Mouse (Mus musculus) embryonic facial prominence, embryonic 13.5 days (tissue): Measurements from ENCODE around the gene Timm50. TPM values are rescaled to one million over a fixed set of nuclear protein-coding genes. Genes with fewer than 3 reads are reported as not detected.

Source experiments
- ATAC-seq: fragments of 200-750 bp; cut with Nextera tagmentation; 2 replicates; pipeline ENCODE4 v1.8.0; 2017; ENCODE audit warnings: low read depth; ENCODE audit not compliant: insufficient number of reproducible peaks, insufficient read depth, low FRiP score, low TSS enrichment
- H3K27ac ChIP-seq: fragments of 300-500 bp; sonication (generic); 2 replicates; pipeline ENCODE4 v1.5.1; 2015; ENCODE audit warnings: moderate library complexity, mild to moderate bottlenecking, inconsistent platforms
- H3K27me3 ChIP-seq: fragments of 300-500 bp; sonication (generic); 2 replicates; pipeline ENCODE4 v1.6.1; 2015; ENCODE audit warnings: mild to moderate bottlenecking, inconsistent platforms
- H3K36me3 ChIP-seq: fragments of 300-500 bp; sonication (generic); 2 replicates; pipeline ENCODE4 v1.6.1; 2015; ENCODE audit warnings: mild to moderate bottlenecking, inconsistent platforms
- H3K4me1 ChIP-seq: fragments of 300-500 bp; sonication (generic); 2 replicates; pipeline ENCODE4 v1.6.1; 2015; ENCODE audit warnings: inconsistent platforms
- H3K4me2 ChIP-seq: fragments of 300-500 bp; sonication (generic); 2 replicates; pipeline ENCODE4 v1.6.1; 2015; ENCODE audit warnings: moderate library complexity, mild to moderate bottlenecking, inconsistent platforms
- H3K4me3 ChIP-seq: fragments of 300-500 bp; sonication (generic); 2 replicates; pipeline ENCODE4 v1.5.1; 2015; ENCODE audit warnings: mild to moderate bottlenecking, inconsistent platforms
- H3K9ac ChIP-seq: fragments of 300-500 bp; sonication (generic); 2 replicates; pipeline ENCODE4 v1.6.1; 2015; ENCODE audit warnings: mild to moderate bottlenecking, inconsistent platforms
- H3K9me3 ChIP-seq: fragments of 300-500 bp; sonication (generic); 2 replicates; pipeline ENCODE4 v1.6.1; 2016; ENCODE audit warnings: inconsistent platforms
- WGBS: fragments of 180-500 bp; shearing (Covaris S2); methylation state at CpG from one replicate; pipeline ENCODE4 v1.1.7; 2015; ENCODE audit warnings: mixed read lengths; 5-methylcytosine and 5-hydroxymethylcytosine counted together
- polyA plus RNA-seq: library from polyadenylated mRNA; unstranded; fragments of >200 nt; fragmentation: Nextera tagmentation; extraction: Ambion mirVana; gene quantifications from 2 replicates; pipeline ENCODE4 v1.2.1, GENCODE M21; 2015

Timm50 gene
- polyA plus RNA-seq: 133 and 134 TPM in 2 replicates

DNA sequence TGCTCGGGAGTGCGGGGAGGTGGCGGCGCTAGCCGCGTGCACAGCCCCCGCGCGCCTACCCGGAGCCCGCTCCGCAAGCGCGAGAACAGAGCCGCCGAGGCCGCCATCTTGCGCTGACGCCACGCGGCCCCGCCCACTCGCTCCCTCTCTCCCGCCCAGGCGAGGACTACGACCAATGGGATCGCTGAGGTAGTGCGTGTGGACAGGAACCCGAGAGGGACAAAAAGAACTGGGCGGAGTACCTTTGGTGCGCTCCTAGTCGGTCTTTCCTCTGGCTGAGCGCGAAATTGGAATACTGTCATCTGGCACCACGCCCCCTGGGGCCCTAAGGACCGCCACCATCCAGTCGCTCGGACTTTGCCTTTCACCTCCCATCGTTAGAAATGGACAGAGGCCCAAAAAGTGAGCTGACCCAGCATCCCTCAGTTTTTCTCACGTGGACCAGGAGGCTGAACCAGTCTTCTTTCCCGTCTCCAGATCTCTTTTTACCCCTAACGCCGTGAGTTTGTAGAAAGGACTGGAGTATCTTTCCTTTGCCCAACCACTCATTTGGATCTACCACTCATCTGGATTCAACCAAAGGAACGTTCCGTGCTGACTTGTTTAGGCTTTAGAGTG lies at the start of gene Timm50:
Gene Timm50, minus strand, starts transcription at position 147 of the 618 bp plus-strand sequence.
- no peaks in the 10 kb centered on the region for H3K9me3 ChIP-seq
- H3K4me1 ChIP-seq: peaks cover 12% of the 10 kb centered on the region
- peak within 1 kb of the TSS; percentile 89 for H3K4me3 ChIP-seq
- H3K27me3 ChIP-seq: no peaks in the 10 kb centered on the region
- H3K4me2 ChIP-seq: peak within 1 kb of the TSS; percentile 76
- H3K27ac ChIP-seq: peak within 1 kb of the TSS; percentile 48; the same call in 1 of the 2 replicates
- H3K9ac ChIP-seq: peak within 1 kb of the TSS; percentile 94
- H3K36me3 ChIP-seq: peaks cover 68% of the 10 kb centered on the region
- peak; percentile 93 for ATAC-seq
- under 1% methylated on average over 45 of the region's 45 CpGs for WGBS

DNA sequence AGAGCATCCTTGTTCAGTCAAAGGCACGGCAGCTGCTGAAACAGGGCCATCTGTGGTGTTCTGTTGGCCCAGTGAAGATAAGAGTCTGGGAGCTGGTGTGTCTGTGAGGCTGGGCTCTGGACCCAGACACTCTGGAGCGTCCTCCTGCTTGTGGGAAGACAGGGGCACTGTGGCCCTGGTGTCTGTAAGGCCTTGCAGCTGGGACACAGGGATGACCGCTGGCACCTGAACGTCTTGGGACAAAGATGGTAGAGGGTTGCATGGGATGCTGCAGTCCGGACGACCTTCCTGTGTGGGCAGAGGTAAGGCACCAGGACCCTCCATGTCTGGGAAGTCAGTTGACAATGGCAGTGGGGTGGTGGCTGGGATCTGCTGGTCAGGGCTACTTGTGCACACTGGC lies 48.4 kb upstream of the Timm50 start:
- ATAC-seq: no peak

DNA sequence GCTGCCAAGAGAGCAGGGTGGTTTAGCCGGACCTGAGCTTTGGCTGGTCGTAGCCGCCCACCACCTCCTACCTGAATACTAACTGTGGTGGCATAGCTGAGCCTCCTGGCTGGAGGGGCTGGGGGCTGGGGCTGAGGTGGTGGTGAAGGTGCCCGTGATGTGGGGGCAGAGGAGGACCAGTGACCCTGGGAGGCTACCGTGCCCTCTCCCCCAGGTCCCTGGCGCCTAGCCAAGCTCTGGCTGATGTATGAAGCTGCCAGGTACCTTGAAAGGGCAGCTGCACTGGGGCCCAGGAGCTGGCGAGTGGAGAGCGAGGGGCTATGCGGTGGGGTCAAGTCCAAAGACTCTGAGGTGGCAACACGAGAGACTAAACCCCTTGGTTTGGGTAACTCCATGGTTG lies 48.0 kb upstream of the Timm50 start:
- ATAC-seq: no peak
- H3K27me3 ChIP-seq: no peaks in the 10 kb centered on the region
- peaks cover 35% of the 10 kb centered on the region for H3K4me1 ChIP-seq
- no peak overlapping the region for H3K9ac ChIP-seq
- H3K4me2 ChIP-seq: no peak overlapping the region
- H3K27ac ChIP-seq: no peak overlapping the region
- no peaks in the 10 kb centered on the region for H3K9me3 ChIP-seq
- peaks cover 70% of the 10 kb centered on the region for H3K36me3 ChIP-seq
- WGBS: 90% methylated on average over 10 of the region's 10 CpGs
- no peak overlapping the region for H3K4me3 ChIP-seq

More for the DNA sequence above, 48.4 kb upstream of the Timm50 start:
- 95% methylated on average over 6 of the region's 6 CpGs for WGBS
- Histone ChIP-seq H3K36me3 (peaks cover 70% of the 10 kb centered on the region), H3K9me3 (no peaks in the 10 kb centered on the region), H3K4me3 (no peak overlapping the region), H3K9ac (no peak overlapping the region), H3K27ac (no peak overlapping the region), H3K4me2 (no peak overlapping the region), H3K4me1 (peaks cover 35% of the 10 kb centered on the region), H3K27me3 (no peaks in the 10 kb centered on the region)

DNA sequence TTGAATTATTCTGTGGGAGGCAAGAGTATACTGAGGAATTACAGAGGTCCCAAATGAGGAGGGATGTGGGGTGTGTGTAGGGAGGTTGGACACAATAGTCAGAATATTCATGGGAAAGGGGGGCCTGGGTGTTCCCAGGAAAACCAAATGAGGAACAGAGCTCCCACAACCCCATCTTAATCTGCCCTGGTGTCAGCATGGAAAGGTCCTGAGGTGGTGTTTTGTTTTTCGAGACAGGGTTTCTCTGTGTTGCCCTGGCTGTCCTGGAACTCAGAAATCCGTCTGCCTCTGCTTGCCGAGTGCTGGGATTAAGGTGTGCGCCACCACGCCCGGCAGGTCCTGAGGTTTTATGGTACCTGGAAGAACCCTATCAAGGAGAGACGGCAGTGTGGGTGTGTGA lies 46.6 kb upstream of the Timm50 start:
- Histone ChIP-seq H3K4me1 (peaks cover 35% of the 10 kb centered on the region), H3K27me3 (no peaks in the 10 kb centered on the region), H3K4me2 (peak overlapping the region; percentile 5; the same call in 1 of the 2 replicates), H3K36me3 (peaks cover 70% of the 10 kb centered on the region), H3K9me3 (no peaks in the 10 kb centered on the region), H3K4me3 (no peak overlapping the region), H3K27ac (peak overlapping the region; percentile 85), H3K9ac (0 out of 2 replicates have a peak overlapping the region, but pooled peaks have one; percentile 21)
- no peak for ATAC-seq
- 50% methylated on average over 7 of the region's 7 CpGs for WGBS

DNA sequence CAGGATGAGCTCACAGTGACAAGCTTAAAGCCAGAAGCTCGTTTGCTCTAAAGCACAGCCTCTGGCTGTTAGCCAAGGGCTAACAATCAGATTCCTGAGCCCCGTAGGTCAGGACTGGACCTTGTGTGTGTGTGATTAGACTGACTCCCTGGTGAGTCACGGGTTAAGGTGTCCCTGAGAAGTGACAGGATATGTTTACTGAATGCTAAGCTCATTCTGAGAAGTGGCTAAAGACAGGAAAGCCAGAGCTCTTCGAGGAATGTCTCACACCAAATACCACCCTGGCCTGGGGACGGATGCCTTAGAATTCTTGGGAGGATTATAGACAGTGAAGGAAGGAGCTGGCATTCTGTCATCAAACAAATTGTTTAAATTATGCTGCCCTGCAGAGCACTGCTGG lies 46.1 kb upstream of the Timm50 start:
- 9% methylated on average over 5 of the region's 5 CpGs for WGBS
- Histone ChIP-seq H3K9me3 (no peaks in the 10 kb centered on the region), H3K4me3 (no peak overlapping the region), H3K9ac (peak overlapping the region; percentile 17; the same call in 1 of the 2 replicates), H3K4me2 (peak overlapping the region; percentile 5; the same call in 1 of the 2 replicates), H3K27me3 (no peaks in the 10 kb centered on the region), H3K27ac (peak overlapping the region; percentile 85), H3K4me1 (peaks cover 35% of the 10 kb centered on the region), H3K36me3 (peaks cover 70% of the 10 kb centered on the region)
- no peak for ATAC-seq

DNA sequence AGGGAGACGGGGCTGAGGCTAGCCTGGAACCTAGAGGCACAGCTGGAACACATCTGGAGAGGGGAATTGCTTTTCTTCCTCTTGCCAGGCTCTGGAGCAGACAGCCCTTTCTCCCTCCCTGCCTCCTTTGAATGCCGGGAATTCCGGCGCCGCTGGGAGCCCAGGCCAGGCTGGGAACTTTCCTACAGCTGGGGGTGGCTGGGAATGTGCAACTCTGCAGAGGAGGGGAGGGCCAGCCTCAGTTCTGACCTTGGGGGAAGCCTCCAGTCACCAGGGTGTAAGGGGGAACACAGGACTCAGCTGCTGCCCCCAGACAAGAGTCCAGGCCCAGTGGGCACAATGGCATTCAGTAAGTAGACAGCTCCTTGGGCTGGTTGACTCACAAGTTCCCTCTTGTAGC lies 45.1 kb upstream of the Timm50 start:
- WGBS: 0% methylated on average over 5 of the region's 5 CpGs
- Histone ChIP-seq H3K4me2 (peak overlapping the region; percentile 14; the same call in 1 of the 2 replicates), H3K27me3 (no peaks in the 10 kb centered on the region), H3K4me3 (no peak overlapping the region), H3K9ac (peak overlapping the region; percentile 51), H3K36me3 (peaks cover 65% of the 10 kb centered on the region), H3K4me1 (peaks cover 38% of the 10 kb centered on the region), H3K27ac (peak overlapping the region; percentile 85), H3K9me3 (no peaks in the 10 kb centered on the region)
- ATAC-seq: 0 out of 2 replicates have a peak, but pooled peaks have one; percentile 29

DNA sequence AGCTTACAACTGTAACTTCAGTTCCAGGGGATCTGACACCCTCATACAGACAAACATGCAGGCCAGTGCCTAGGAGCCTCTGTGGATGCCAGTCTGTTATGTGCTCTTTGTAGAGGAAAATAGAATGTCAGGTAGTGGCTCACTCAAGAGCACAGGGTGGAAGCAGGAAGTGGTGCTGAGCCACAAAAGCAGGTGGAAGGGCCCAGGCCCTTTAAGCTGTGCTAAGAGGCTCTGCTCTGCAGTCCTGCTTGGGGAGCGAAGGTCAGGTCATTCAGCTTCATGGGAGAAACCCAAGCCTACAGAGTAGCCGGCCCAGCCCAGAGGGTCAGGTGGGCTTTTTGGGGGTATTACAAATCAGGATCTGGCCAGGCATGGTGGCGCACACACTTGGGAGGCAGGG lies 43.3 kb upstream of the Timm50 start:
- no peak overlapping the region for H3K27ac ChIP-seq
- ATAC-seq: no peak
- H3K9ac ChIP-seq: no peak overlapping the region
- H3K9me3 ChIP-seq: no peaks in the 10 kb centered on the region
- peaks cover 45% of the 10 kb centered on the region for H3K4me1 ChIP-seq
- H3K4me2 ChIP-seq: no peak overlapping the region
- peaks cover 53% of the 10 kb centered on the region for H3K36me3 ChIP-seq
- H3K4me3 ChIP-seq: no peak overlapping the region
- WGBS: 84% methylated on average over 3 of the region's 3 CpGs
- no peaks in the 10 kb centered on the region for H3K27me3 ChIP-seq

DNA sequence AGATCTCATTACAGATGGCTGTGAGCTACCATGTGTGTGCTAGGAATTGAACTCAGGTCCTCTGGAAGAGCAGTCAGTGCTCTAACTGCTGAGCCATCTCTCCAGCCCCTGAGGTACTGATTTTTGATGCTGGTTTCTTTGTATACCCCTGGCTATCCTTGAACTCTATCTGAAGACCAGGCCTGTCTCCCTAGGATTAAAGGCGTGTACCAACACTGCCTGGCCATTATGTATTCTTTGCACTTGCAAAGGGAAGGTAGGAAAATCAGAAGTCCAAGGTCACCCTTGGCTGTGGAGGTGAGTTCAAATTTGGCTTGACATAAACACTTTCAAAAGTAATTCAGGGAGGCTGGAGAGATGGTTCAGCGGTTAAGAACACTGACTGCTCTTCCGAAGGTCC lies 42.7 kb upstream of the Timm50 start:
- Histone ChIP-seq H3K4me2 (no peak overlapping the region), H3K27me3 (no peaks in the 10 kb centered on the region), H3K4me3 (no peak overlapping the region), H3K4me1 (peaks cover 46% of the 10 kb centered on the region), H3K9ac (no peak overlapping the region), H3K27ac (no peak overlapping the region), H3K36me3 (peaks cover 47% of the 10 kb centered on the region), H3K9me3 (no peaks in the 10 kb centered on the region)
- 95% methylated on average over 3 of the region's 3 CpGs for WGBS
- no peak for ATAC-seq

DNA sequence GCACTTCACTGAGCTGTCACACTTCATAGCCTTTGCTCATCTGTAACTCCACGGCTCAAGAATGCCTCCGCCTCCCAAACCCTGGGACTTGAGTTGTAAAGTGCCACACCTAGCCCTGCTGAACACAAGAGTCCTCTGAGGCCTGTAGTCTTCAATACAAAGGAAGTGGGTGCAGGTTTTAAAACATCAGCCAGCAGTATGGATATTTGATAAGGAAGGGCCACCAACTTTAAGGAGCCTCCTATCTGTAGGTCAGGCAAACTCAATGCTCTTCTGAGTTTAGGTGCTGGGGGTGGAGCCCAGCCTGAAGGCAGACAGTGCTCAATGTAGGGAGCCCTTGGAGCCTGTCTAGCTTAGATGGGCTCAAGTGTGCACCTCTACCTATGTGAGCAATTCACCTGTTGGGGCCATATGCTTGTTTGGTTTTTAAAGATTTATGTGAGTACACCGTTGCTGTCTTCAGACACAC lies 42.3 kb upstream of the Timm50 start:
- Histone ChIP-seq H3K4me1 (peaks cover 46% of the 10 kb centered on the region), H3K27me3 (no peaks in the 10 kb centered on the region), H3K9ac (no peak overlapping the region), H3K4me2 (no peak overlapping the region), H3K27ac (no peak overlapping the region), H3K36me3 (peaks cover 42% of the 10 kb centered on the region), H3K4me3 (no peak overlapping the region), H3K9me3 (no peaks in the 10 kb centered on the region)
- WGBS: 93% methylated on average over 3 of the region's 3 CpGs
- ATAC-seq: no peak

DNA sequence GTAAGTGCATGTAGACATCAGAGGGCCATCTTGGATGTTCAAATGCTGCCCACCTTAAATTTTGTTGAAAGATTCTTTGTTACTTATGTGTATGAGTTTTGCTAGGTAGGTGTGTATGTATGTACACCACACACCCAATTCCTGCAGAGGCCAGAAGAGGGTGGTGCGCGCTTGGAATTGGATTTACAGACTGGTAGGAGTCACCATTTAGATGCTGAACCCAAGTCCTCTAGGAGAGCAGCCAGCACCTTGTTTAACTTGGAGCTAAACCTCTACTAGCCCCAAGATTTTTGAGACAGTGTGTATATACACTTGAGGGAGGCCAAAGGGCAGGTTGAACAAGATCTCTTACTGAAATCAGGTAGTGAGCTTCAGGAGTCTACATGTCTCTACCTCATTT lies 41.4 kb upstream of the Timm50 start:
- H3K9ac ChIP-seq: no peak overlapping the region

DNA sequence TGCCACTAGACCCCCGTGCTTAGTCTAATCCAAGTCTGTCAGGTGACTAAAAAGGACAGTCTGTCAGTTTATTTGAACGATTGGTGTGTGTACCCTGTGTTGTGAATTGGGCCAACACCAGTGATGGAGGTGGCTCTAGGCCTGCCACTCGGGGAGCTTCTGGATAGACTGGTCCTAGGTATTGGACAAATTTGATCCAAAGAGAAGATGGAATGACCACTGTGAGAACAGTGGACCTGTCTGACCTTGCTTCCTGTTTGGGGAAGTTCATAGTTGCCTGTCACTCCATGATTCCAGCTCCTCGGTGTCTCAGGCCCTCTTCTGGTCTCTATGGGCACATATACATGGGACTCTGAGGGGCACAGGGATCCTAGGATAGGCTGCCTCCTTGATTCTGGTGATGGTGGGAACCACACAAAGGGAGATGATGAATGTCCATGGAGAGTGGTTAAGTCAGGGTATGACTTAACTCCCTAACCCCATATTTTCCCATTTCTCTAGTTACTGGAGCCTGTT lies 39.9 kb upstream of the Timm50 start:
- peak overlapping the region; percentile 79 for H3K4me3 ChIP-seq
- no peaks in the 10 kb centered on the region for H3K9me3 ChIP-seq
- 29% methylated on average over 4 of the region's 4 CpGs for WGBS
- peak overlapping the region; percentile 98 for H3K9ac ChIP-seq
- ATAC-seq: no peak
- peaks cover 24% of the 10 kb centered on the region for H3K4me1 ChIP-seq
- no peaks in the 10 kb centered on the region for H3K27me3 ChIP-seq
- H3K4me2 ChIP-seq: peak overlapping the region; percentile 65
- H3K27ac ChIP-seq: no peak overlapping the region
- peaks cover 35% of the 10 kb centered on the region for H3K36me3 ChIP-seq

More for the DNA sequence above, 41.4 kb upstream of the Timm50 start:
- no peaks in the 10 kb centered on the region for H3K27me3 ChIP-seq
- ATAC-seq: no peak
- H3K4me3 ChIP-seq: no peak overlapping the region
- H3K4me1 ChIP-seq: peaks cover 40% of the 10 kb centered on the region
- peaks cover 35% of the 10 kb centered on the region for H3K36me3 ChIP-seq
- no peak overlapping the region for H3K27ac ChIP-seq
- 90% methylated on average over 2 of the region's 2 CpGs for WGBS
- H3K9me3 ChIP-seq: no peaks in the 10 kb centered on the region
- no peak overlapping the region for H3K4me2 ChIP-seq
